Mouse (Mus musculus) liver, adult 2 months (tissue): ENCODE data around the gene Zfp101. TPM values are rescaled to one million over a fixed set of nuclear protein-coding genes. Genes with fewer than 3 reads are reported as not detected.

Experiments used
- DNase-seq: peaks from one replicate; pipeline ENCODE4 v3.0.0-alpha.2; 2011; ENCODE audit warnings: low read depth, low spot score; ENCODE audit errors: extremely low read depth
- H3K27ac ChIP-seq: fragments of 200-500 bp; replicated peaks from 2 replicates; pipeline ENCODE4 v1.5.1; 2012; ENCODE audit warnings: low read depth, mild to moderate bottlenecking, control low read depth, inconsistent platforms, low read length; ENCODE audit not compliant: insufficient read depth
- H3K27me3 ChIP-seq: fragments of 200-500 bp; 2 replicates; pipeline ENCODE4 v1.6.1; 2012; ENCODE audit warnings: mild to moderate bottlenecking, moderate library complexity, low read length, inconsistent platforms; ENCODE audit not compliant: control insufficient read depth, insufficient read depth
- H3K36me3 ChIP-seq: fragments of 200-500 bp; 2 replicates; pipeline ENCODE4 v1.6.1; 2012; ENCODE audit warnings: low read length, inconsistent platforms; ENCODE audit not compliant: control insufficient read depth, insufficient read depth
- H3K4me1 ChIP-seq: fragments of 200-500 bp; 2 replicates; pipeline ENCODE4 v1.6.1; 2011; ENCODE audit warnings: low read length; ENCODE audit not compliant: control insufficient read depth, insufficient read depth
- H3K4me3 ChIP-seq: fragments of 200-500 bp; 2 replicates; pipeline ENCODE4 v1.5.1; 2011; ENCODE audit warnings: low read depth, mild to moderate bottlenecking, control low read depth, low read length, moderate library complexity; ENCODE audit not compliant: insufficient read depth
- H3K79me2 ChIP-seq: fragments of 200-500 bp; 2 replicates; pipeline ENCODE4 v1.6.1; 2012; ENCODE audit warnings: inconsistent platforms, mild to moderate bottlenecking, low read length, moderate library complexity; ENCODE audit not compliant: control insufficient read depth, insufficient read depth
- H3K9ac ChIP-seq: fragments of 200-500 bp; 2 replicates; pipeline ENCODE4 v1.6.1; 2012; ENCODE audit warnings: low read depth, mild to moderate bottlenecking, control low read depth, inconsistent platforms, low read length
- CTCF ChIP-seq: fragments of 200-500 bp; IDR thresholded peaks from 2 replicates; pipeline ENCODE4 v1.5.1; 2011; ENCODE audit warnings: low read depth, low read length, control low read depth
- POLR2A ChIP-seq: fragments of 200-500 bp; IDR thresholded peaks from 2 replicates; pipeline ENCODE4 v1.6.1; 2011; ENCODE audit warnings: low read length, control low read depth; ENCODE audit not compliant: insufficient read depth; ENCODE audit errors: extremely low read depth
- WGBS: fragments of 180-500 bp; shearing (Covaris S2); methylation state at CpG from one replicate; pipeline ENCODE4 v1.1.7; 2018; 5-methylcytosine and 5-hydroxymethylcytosine counted together
- polyA plus RNA-seq: library from polyadenylated mRNA; depleted of rRNA; stranded (reverse); fragments of >200 nt; gene quantifications from 2 replicates; pipeline ENCODE4 v1.2.3, GENCODE M21; 2012; rRNA removed
- total RNA-seq: library from RNA; depleted of rRNA; stranded (reverse); fragments of >200 nt; gene quantifications from 2 replicates; pipeline ENCODE4 v1.2.3, GENCODE M21; 2014; rRNA removed

Zfp101 gene
- 4.2 and 6.0 TPM in 2 replicates for total RNA-seq
- 0.68 and 0.73 TPM in 2 replicates for polyA plus RNA-seq

- peak within 1 kb of the TSS; percentile 74 for H3K9ac ChIP-seq
- H3K27me3 ChIP-seq: no peaks in the 10 kb centered on the region
- H3K27ac ChIP-seq: peak within 1 kb of the TSS; percentile 84
- H3K36me3 ChIP-seq: no peaks in the 10 kb centered on the region
- TF ChIP-seq CTCF: no peak
- no peak for TF ChIP-seq POLR2A
- WGBS: under 1% methylated on average over 44 of the region's 44 CpGs
- peak; percentile 97 for DNase-seq
- peak within 1 kb of the TSS; percentile 75 for H3K4me3 ChIP-seq
- H3K4me1 ChIP-seq: peaks cover 8% of the 10 kb centered on the region
- peaks cover 22% of the 10 kb centered on the region for H3K79me2 ChIP-seq
Measured at GRCm38 (mm10) chr17:33394182-33395034, at the start of gene Zfp101. TSS of gene Zfp101 (minus strand) at chr17:33394641.

DNA sequence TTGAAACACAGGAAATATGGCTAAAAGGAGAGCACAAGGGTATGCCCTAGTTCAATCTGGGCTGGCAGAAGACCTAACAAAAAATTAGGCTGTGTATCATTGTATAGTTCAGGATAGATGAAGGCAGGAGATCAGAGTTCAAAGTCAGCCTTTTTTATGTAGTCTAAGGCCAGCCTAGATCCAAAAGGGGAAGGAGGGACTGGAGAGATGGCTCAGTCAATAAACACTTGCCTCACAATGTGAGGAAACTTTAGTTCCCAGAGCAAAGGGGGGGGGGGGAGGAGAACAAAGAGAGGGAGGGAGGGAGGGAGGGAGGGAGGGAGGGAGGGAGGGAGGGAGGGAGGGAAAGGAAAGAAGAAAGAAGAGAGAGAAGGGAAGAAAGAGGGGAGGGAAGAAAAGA lies 46.7 kb upstream of the Zfp101 start:
- no peak overlapping the region for H3K27ac ChIP-seq
- DNase-seq: no peak
- no peak overlapping the region for H3K4me3 ChIP-seq
- TF ChIP-seq POLR2A (no peak), CTCF (no peak)
- no peak overlapping the region for H3K9ac ChIP-seq
- no peaks in the 10 kb centered on the region for H3K4me1 ChIP-seq
- H3K27me3 ChIP-seq: no peaks in the 10 kb centered on the region
- no peaks in the 10 kb centered on the region for H3K36me3 ChIP-seq
- H3K79me2 ChIP-seq: no peaks in the 10 kb centered on the region

DNA sequence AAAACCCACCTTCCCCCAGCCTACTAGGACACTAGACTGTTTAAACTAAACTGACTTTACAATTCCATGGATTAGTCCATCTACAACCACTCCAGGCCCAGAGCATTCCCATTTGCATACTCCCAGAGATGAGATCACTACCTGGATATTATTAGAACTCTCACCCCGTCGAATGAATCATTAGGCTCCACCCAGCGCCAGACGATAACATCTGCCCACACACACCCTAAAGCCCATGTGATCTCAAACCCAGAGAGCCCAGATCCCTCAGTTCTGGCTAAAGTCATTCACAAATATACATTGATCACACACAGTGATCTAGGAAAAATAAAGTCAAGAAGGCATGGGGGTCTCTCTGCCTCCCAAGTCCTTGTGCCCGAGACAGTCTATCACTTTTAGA lies 45.5 kb upstream of the Zfp101 start:
- Histone ChIP-seq H3K4me1 (no peaks in the 10 kb centered on the region), H3K27me3 (no peaks in the 10 kb centered on the region), H3K36me3 (no peaks in the 10 kb centered on the region), H3K4me3 (no peak overlapping the region), H3K79me2 (no peaks in the 10 kb centered on the region), H3K27ac (no peak overlapping the region), H3K9ac (no peak overlapping the region)
- no peak for DNase-seq
- 73% methylated on average over 5 of the region's 5 CpGs for WGBS
- no peak for TF ChIP-seq CTCF
- TF ChIP-seq POLR2A: no peak

DNA sequence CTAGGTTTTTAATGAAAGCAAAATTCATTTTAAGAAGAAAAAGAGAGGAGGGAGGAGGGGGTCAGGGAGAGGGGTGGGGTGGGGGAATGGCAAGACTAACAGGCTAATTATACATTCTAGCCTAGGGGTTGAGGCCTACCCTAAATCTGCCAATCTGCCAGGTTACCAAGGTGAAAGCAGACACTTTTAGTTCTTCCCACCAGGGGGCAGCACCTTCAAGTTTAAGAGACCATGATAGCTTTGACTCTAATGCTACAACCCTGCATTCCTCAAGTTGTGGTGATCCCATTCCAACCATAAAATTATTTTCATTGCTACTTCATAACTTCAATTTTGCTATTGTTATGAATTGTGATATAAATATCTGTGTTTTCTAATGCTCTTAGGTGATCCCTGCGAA lies 44.7 kb upstream of the Zfp101 start:
- DNase-seq: peak; percentile 59

GRCm38 (mm10) chr17:33432019-33432946 lies 37.8 kb upstream of the Zfp101 start, which contains the start of gene Actl9:
TSS of gene Actl9 (plus strand) at chr17:33432896.
- Histone ChIP-seq H3K27me3 (no peaks in the 10 kb centered on the region), H3K4me3 (no peak within 1 kb of the TSS), H3K9ac (no peak within 1 kb of the TSS), H3K27ac (no peak within 1 kb of the TSS), H3K36me3 (no peaks in the 10 kb centered on the region), H3K4me1 (no peaks in the 10 kb centered on the region), H3K79me2 (no peaks in the 10 kb centered on the region)
- WGBS: 74% methylated on average over 3 of the region's 3 CpGs
- TF ChIP-seq POLR2A (no peak), CTCF (no peak)
- DNase-seq: no peak

More for the DNA sequence above, 44.7 kb upstream of the Zfp101 start:
- TF ChIP-seq CTCF (peak; percentile 29; the same call in 1 of the 2 replicates), POLR2A (no peak)
- no peaks in the 10 kb centered on the region for H3K4me1 ChIP-seq
- H3K27me3 ChIP-seq: no peaks in the 10 kb centered on the region
- H3K9ac ChIP-seq: no peak overlapping the region
- no peaks in the 10 kb centered on the region for H3K79me2 ChIP-seq
- WGBS: 67% methylated on average over 1 of the region's 1 CpGs
- no peak overlapping the region for H3K27ac ChIP-seq
- H3K36me3 ChIP-seq: no peaks in the 10 kb centered on the region
- no peak overlapping the region for H3K4me3 ChIP-seq
